9 mouse cellular contexts compared by ENCODE assay signal in the genomic region with DNA sequence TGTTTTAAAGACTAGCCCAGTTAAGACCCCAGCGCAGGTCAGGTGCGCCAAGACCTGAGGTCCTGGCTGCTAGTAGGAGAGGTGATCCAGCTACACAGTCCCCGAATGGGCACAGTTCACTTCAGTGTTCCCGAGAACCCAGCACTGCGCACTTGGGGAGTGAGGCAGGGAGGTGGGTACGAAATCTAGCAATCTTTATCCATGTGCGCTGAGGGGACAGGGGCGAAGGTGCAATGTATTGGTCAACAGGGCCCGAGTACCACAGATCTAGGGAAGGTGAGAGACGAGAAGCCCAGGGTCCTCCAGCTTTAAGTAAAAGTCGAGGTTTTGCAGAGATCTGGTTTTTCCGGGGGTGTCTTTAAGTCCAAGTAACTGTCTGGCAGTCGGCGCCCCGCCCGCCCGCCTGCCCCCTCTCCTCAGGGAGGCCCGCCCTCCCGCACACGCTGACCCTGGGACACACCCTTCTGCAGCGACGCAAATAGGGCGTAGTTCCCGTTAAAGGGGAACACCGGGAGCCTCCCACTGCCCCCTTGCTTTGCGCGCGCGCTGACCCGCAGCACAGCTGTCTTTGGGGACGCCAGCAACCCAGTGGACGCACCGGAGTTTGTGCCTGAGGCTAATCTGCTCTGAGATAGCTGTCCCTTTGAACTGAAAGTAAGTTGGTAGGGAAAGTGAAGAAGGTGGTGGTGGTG. TPM values are rescaled to one million over a fixed set of nuclear protein-coding genes. Genes with fewer than 3 reads are reported as not detected.
DNase-seq lines count a peak whose midpoint lies in the region; ATAC-seq lines count a peak whose summit lies in the region.
"Had no signal": no experiment of that assay in that cellular context is flagged by ENCODE, and none has a peak within 500 bp of the region (broad histone marks: within the 10 kb centered on the region; RNA-seq: fewer than 3 reads in every experiment).

No protein-coding gene starts in this region.

- no peak overlapping the region for H3K9ac ChIP-seq in forebrain, embryonic 15.5 days (replicated peaks)
- peak overlapping the region; percentile 33 for H3K9ac ChIP-seq in hindbrain, embryonic 11.5 days (ENCODE audit: low read depth, low read length)

- peak; percentile 56 for DNase-seq in layer of hippocampus, adult 9-11 months
- no peak for DNase-seq in layer of hippocampus, adult 18-20 months (ENCODE audit: low spot score in 2 of 2)
- no peak for DNase-seq in hindbrain, embryonic 11.5 days (ENCODE audit: low spot score)
- DNase-seq in liver: peak; percentile 23
- DNase-seq in neural tube, embryonic 10.5 days (ENCODE audit: extremely low spot score, low spot score): peak; percentile 50
- no peak for DNase-seq in frontal cortex, postnatal 10 days (ENCODE audit: low spot score in 2 of 2)
- no peak for DNase-seq in thymus, postnatal 14 days

- H3K4me1 ChIP-seq in forebrain, embryonic 15.5 days: peaks cover 34% of the 10 kb centered on the region
- H3K4me1 ChIP-seq in hindbrain, embryonic 11.5 days (replicated peaks; ENCODE audit: control insufficient read depth, insufficient read depth, low read length): peaks cover 6% of the 10 kb centered on the region

- no peaks in the 10 kb centered on the region for H3K9me3 ChIP-seq in forebrain, embryonic 15.5 days
- no peaks in the 10 kb centered on the region for H3K9me3 ChIP-seq in hindbrain, embryonic 11.5 days (ENCODE audit: control insufficient read depth, low read length)

- peaks cover 61% of the 10 kb centered on the region for H3K27me3 ChIP-seq in forebrain, embryonic 15.5 days
- H3K27me3 ChIP-seq in hindbrain, embryonic 11.5 days (ENCODE audit: control insufficient read depth, insufficient read depth, low read length): peaks cover 32% of the 10 kb centered on the region

- no peak overlapping the region for H3K27ac ChIP-seq in forebrain, embryonic 15.5 days (replicated peaks)
- no peak overlapping the region for H3K27ac ChIP-seq in hindbrain, embryonic 11.5 days (ENCODE audit: low read depth, low read length)

- H3K4me3 ChIP-seq in forebrain, embryonic 15.5 days: peak overlapping the region; percentile 52
- peak overlapping the region; percentile 51 for H3K4me3 ChIP-seq in hindbrain, embryonic 11.5 days (ENCODE audit: low read depth, low read length)

- ATAC-seq in forebrain, embryonic 15.5 days (replicated peaks): no peak
- no peak for ATAC-seq in hindbrain, embryonic 11.5 days (ENCODE audit: low FRiP score)

- no peaks in the 10 kb centered on the region for H3K36me3 ChIP-seq in forebrain, embryonic 15.5 days
- no peaks in the 10 kb centered on the region for H3K36me3 ChIP-seq in hindbrain, embryonic 11.5 days (ENCODE audit: control insufficient read depth, insufficient read depth, low read length)
- H3K36me3 ChIP-seq: G1E had no signal

- H3K4me2 ChIP-seq in forebrain, embryonic 15.5 days (replicated peaks): peak overlapping the region; percentile 98
- H3K4me2 ChIP-seq in hindbrain, embryonic 11.5 days (replicated peaks; ENCODE audit: low read depth, low read length): peak overlapping the region; percentile 79

- 4% methylated on average over 33 of the region's 33 CpGs for WGBS in forebrain, embryonic 15.5 days
- WGBS in hindbrain, embryonic 11.5 days: 4% methylated on average over 33 of the region's 33 CpGs

RNA-seq across cellular contexts. Expression of a gene that starts 2.4 kb away (rescaled TPM):
- 10 to 100 TPM; 29.1 to 30.5 TPM for total RNA-seq in layer of hippocampus, adult 18-20 months (2021)
- polyA plus RNA-seq in forebrain, embryonic 15.5 days (2015; fragmentation: Nextera tagmentation; extraction: Ambion mirVana): 25.5 and 26.5 TPM in 2 replicates
- polyA plus RNA-seq in hindbrain, embryonic 11.5 days (2014; fragmentation: Nextera tagmentation; extraction: Ambion mirVana): 58.0 and 64.2 TPM in 2 replicates
- polyA plus RNA-seq: G1E had no signal

Comparison
In these comparisons a context has a peak if more than half of its experiments do, and no peak if none do; other contexts are left out.
1. DNase-seq: peak in layer of hippocampus, adult 9-11 months (single experiment), liver (single experiment) and neural tube, embryonic 10.5 days (single experiment); none in layer of hippocampus, adult 18-20 months (0 of 2), hindbrain, embryonic 11.5 days (single experiment), frontal cortex, postnatal 10 days (0 of 2) and thymus, postnatal 14 days (single experiment).